Mouse (Mus musculus): ENCODE results near the gene Mpzl3.

The Mpzl3 gene

DNA sequence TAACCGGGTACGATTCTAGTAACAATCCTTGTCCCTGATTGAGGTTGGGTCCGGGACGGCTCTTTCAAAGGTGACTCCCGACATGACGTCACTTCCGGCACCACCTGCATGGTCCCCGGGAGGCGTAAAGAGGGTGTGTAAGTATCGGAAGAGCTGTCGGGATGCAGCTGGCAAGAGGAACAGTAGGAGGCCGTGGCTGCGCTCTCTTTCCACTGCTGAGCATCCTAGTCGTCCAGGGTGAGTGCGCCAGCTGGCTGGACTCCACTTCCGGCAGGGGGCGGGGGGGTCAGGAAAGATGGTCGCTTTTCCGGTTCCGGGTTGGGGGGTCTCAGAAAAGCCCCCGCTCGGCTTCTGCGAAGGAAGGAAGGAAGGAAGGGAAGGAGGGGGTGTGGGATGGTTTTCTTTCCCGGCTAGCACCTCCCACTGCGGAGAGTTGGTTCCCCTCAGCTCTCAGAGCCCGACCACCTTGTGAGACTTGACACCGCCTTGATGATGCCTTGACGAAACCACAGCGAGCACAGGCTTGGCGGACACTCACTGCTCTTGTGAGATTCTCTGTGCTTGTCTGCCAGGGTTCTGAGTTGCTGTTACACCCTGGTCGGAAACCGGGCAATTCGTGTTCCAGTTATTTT is at the start of gene Mpzl3:
Mpzl3 (plus strand) TSS at position 105 of the 632 bp plus-strand sequence.
- under 1% methylated on average over 33 of the region's 33 CpGs for WGBS

DNA sequence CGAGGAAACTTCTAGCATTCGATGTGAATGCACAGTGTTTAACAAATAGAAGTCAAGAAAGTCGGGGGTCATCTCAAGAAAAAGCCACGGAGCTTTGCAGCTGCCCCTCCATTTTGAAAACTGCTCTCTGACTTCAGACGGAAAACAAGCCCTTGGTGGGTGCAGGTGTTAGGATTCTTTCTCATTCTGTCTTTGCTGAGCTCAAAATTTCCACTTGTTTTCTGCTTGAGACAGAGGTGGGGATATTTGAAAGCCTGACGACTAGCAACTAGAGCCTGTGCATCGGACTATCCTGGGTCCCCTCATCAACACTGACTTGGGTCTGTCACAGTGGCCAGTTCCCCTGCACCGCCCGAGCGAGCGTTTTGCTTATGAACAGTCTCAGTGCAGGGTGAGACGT is 47.6 kb upstream of the Mpzl3 start:
- 78% methylated on average over 12 of the region's 12 CpGs for WGBS

DNA sequence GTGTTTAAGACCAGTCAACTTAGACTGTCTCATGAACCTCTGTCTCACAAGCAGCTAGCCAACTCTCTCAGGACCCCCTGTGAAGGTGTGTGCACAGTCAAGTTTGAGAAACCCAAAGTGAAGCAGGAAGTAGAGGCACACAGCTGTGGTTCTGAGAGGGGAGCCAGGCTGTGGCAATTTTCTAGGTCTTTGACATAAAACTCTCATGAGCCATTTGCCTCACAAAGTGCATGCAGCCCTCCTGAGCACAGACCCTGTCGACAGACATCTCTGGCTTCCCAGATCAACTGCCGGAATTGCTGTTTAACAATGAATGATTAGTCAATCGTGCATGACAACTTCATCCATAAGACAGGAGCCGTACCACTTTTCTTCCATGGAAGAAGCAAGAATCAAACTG is 46.6 kb upstream of the Mpzl3 start:
- 81% methylated on average over 4 of the region's 4 CpGs for WGBS

DNA sequence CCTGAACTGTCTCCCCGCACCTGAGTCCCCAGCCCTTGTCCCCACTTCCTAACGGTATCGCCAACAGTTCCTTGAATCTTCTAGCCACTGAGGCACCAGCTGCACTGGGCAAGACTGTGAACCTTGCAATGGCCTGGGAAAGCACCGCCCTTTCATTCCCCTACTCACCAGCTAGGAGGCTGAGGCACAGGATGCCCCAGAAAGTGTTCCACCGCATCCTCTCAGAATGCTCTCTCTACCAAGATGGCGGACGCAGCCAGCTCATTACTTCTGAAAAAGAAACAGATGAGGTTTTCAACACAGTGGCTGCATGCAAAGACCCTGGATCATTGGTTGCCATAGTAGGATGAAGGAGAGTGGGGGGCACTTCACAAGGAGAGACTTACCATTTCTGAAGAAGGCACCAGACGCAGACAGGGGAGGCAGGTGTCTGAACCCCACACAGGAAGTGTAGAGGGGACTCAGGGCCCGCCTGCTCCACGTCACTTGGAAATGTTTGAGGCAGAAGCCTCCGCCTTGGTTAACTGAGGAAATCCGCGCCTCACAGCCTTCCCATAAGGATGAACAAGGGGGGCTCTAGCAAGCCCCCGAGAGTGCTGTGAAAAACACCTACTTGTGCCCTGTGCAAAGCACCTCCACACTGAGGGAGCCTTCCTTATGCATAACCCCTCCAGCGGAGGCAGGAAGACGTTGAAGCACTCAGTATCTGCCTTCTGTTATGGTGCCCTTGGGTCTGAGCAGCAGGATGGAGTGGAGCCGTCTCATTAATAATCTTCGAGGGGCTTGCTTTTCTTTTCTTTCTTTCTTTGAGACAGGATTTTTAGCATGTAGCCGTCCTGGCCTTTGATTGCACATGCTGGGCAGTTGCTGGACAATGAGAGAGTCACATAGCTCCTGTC is 45.6 kb upstream of the Mpzl3 start, which contains the start of gene Cd3e:
Cd3e (minus strand) TSS at position 448 of the 899 bp plus-strand sequence.
- 87% methylated on average over 19 of the region's 19 CpGs for WGBS

DNA sequence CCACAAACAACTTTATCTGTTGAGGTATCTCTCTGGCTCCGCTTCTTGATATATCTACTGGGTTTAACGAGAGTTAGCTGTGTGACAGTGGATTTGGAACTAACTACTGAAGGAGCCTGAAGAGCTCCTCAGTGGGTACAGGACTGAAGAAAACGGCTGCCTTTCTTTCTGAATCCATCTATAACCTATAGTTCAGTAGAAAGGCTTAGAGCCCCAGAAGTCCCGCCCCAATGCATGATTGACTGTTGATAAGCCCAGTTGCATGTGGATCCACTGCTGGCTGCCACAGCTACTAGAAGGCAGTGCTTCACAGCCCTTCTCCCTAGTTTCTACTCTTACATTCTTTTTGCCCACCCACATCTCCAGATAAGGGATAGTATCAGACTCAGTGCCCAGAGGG is 44.5 kb upstream of the Mpzl3 start:
- WGBS, result 68% methylated on average over 4 of the region's 4 CpGs

DNA sequence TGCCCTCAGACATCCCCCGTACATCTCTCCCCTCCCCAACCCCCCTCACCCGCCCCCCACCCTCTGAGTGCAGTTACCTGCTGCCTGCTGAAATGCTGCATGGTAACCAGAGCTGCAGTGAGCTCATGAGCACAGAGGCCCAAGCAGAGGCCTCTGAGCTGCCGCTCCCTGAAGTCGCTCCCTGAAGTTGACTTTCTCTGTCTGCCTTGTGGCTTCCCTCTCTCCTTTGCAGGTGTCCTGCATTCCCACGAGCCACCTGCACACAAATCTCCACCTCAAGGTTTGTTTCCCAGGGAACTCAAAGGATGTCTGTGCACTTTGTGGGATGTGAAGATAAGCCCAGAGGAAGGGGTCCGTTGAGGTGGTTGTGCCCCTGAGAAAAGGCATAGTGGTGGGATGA is 43.7 kb upstream of the Mpzl3 start:
- 56% methylated on average over 6 of the region's 6 CpGs for WGBS

DNA sequence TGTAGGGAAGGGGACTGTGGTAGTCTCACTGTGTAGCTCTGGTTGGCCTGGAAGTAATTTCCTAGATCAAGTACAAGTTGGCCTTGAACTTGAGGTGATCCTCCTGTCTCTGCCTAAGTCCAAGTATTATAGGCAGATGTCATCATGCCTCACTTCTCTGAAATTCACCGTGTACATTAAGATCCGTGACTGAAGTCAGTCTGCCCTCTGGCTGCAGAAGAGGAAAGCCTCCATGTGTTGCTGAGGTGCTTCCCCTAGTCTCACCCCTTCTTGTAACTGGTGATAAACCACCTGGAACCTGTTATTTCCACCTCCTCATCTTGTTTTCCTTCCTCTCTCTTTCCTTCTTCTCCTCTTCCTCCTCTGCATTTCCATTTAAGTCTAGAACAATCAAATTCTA is 40.1 kb upstream of the Mpzl3 start:
- 36% methylated on average over 2 of the region's 2 CpGs for WGBS

DNA sequence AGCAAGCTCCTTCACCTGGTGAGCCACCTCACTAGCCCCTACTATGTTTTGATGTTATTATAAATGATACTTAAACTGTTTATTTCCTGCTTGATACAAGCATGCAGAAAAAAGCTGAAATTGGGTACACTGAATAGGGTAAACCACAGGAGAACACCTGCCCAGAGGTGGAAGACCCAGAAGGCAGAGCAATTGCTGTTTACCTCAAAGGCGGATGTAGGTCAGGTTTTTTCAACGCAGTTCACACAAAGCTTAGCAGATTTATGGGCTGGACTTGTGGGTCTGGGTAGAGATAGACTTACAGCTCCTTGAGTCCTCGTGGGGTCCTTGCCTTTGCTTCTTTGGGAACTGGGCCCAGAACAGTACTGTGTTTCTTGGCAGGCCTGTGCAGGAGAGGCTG is 39.1 kb upstream of the Mpzl3 start:
- 76% methylated on average over 3 of the region's 3 CpGs for WGBS

DNA sequence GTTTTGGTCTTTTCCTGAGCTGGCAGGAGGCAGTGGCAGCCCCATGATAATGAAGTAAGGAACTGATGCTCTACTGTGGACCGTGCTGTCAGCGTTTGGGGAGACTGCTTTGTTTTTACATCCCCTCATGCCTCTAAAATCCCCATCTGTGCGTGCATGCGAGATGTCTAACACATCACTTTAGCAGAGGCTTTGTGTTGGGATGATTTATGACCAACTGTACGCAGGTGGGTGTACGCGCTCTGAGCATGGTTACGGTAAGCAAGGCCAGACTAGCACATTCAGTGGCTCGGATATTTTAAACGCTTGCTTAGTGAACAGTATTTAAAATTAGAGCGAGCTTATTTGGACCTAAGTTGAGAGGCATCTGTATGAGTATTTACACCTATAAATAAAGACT is 37.0 kb upstream of the Mpzl3 start:
- WGBS, result 48% methylated on average over 11 of the region's 11 CpGs

DNA sequence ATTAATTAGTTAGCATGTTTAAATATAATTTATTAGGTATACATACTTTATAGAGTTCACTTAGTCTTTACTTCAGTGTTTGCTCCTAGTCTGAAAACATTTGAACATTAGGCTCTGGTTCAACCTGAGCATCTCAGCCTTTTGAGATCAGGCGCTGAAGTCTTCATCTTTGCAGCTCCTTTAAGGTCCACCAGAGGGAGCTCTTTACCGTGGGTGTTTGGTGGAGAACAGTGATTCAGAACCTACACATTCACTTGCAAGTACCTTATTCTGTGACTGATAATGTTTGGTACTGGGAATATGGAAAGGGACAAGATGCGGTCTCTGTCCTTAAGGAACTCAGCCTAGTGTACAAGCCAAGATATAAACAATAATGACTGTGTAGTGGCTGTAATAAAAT is 32.2 kb upstream of the Mpzl3 start:
- 15% methylated on average over 3 of the region's 3 CpGs for WGBS

DNA sequence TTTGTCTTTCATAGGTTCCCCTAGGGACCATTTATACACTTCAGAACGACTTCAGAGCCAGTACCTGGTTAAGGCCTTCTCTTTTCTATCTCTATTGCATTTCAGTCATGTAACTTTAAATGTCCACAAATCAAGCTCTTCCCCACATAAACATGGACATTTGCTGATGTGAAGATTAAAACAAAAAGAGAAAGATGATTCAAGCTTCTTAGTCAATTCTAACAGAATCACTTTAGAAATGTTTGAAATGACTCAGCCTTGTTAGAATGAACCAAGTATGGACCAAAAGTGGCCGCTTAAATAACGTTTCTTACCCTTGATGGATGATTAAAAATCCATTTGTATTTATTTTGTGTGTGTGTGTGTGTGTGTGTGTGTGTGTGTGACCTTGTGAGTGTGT is 31.3 kb upstream of the Mpzl3 start:
- WGBS, result 62% methylated on average over 3 of the region's 3 CpGs

DNA sequence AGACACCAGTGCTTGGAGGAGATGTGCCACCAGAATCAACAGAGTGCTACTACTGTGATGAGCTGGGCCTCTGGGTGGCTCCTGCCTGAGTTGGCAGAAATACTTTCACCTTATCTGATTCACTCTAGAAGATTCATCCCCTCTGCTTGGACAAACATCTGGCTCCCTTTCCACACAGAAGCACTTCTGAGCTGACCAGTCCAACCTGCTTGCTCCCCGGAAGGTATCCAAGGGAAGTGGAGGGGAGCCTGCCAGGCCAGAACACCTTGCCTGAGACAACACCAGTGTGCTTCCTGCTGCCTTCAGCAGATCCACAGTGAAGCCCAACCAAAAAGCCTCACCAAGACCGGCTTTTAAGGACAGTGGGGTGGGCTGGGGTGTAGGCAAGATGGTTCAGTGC is 30.8 kb upstream of the Mpzl3 start:
- WGBS, result 84% methylated on average over 2 of the region's 2 CpGs

DNA sequence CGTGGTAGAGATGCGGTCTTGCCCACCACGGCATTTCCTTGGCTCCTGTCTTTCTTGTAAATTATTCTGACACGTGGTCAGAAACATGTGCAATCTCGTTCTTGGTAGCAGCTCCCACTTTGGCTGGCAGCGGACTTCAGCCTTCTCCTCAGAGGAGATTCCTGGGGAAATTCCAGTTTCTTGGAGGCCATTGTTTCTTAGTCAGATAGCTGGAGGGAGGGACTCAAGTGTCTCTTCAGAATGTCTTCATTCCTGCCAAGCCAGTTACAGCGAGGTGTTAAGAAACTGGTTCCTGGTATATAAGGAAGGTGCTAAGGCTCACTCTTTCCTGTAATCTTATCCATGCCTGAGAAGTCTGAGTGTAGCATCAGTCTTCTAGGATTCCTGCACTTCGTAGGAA is 27.6 kb upstream of the Mpzl3 start:
- 48% methylated on average over 8 of the region's 8 CpGs for WGBS

DNA sequence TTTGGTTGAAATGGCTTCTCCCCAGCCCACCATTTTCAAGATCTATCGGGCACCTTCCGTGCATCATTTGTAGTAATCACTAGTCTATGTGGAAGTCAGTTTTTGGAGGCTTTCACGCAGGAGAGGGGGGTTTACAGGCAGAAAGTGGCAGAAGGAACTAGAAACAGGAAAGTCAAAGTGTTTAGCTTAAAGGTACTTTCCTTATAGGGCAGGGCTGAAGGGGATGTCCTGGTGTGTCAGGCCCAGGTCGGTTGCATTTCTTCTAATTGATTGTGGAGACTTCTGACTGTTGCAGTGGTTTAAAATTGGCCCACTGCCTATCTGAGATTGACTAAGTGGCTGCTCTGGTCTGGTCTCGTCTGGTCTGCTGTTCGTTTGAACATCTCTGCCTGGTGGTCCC is 24.6 kb upstream of the Mpzl3 start:
- WGBS, result 79% methylated on average over 6 of the region's 6 CpGs

DNA sequence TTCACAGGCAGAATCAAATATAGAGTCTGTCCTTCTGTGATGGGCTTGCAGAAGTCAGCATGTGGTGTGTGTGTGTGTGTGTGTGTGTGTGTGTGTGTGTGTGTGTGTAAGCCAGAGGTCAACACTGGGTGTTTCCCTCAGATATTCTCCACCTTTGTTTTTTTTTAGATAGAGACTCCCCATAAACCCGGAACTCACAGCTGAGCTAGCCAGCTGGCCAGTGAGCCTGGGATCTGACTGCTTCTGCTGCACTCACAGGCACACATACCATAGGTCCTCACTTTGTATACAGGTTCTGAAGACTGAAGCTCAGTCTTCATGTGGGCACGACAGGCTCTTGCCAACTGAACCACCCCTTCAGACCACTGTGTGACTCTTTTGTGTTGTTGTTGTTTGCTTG is 22.7 kb upstream of the Mpzl3 start:
- WGBS, result 45% methylated on average over 2 of the region's 2 CpGs

DNA sequence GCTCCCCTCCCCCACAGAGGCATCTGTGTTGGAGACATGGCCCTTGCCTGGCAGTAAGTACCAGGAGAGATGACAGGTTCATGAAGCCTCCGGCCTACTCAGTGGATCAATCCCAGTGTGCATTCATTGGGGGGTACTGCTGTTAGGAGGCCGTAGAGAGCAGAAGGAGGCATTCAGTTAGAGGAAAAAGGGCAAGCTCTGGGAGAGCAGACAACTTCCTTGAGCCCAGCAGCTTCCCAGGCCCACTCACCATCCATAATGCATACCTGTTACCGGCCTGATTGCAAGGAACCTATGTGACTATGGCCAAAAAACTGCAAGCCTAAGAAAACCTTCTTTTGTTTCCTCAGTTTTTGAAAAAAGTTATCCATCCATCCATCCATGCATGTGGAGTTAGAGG is 20.5 kb upstream of the Mpzl3 start:
- 90% methylated on average over 3 of the region's 3 CpGs for whole genome bisulfite sequencing

DNA sequence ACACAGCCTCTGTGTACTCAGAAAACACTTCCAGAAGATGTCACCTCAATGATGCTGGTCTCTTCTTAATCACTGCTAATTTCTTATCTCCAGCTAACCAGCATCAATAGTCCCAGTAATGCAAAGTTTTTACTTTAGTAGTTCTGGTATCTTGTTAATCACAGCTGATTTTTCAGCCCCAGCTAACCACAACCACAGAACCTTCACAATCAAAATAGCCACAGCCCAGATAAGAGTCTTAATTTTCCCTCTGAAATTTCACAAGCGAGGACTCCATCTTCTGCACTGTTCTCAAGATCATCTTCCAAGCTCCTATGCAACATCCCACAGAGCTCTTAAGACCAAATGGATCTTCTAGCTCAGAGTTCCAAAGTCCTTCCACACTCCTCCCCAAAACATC is 17.2 kb upstream of the Mpzl3 start:
- 81% methylated on average over 1 of the region's 1 CpGs for WGBS

DNA sequence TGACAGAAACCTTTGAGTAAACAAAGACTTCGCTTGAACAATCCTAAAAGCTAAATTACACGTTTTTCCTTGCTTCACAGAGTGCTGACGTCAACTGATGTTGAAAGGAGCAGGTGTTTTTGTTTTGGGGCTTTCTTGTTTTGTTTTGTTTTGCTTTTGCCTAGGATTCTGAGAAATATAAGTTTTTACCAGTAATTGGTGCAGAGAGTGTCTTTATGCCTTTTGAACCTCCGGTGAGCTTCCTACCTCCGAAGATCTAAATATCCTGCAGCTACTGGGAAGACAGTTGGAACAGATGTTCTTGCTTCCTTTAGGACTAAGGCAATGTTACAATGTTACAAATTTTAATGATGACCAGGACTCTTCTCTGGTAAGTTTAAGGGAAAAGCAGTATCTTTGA is 15.5 kb upstream of the Mpzl3 start, which contains the start of gene Mpzl2:
Mpzl2 (plus strand) TSS at position 301 of the 400 bp plus-strand sequence.
- 64% methylated on average over 5 of the region's 5 CpGs for WGBS

DNA sequence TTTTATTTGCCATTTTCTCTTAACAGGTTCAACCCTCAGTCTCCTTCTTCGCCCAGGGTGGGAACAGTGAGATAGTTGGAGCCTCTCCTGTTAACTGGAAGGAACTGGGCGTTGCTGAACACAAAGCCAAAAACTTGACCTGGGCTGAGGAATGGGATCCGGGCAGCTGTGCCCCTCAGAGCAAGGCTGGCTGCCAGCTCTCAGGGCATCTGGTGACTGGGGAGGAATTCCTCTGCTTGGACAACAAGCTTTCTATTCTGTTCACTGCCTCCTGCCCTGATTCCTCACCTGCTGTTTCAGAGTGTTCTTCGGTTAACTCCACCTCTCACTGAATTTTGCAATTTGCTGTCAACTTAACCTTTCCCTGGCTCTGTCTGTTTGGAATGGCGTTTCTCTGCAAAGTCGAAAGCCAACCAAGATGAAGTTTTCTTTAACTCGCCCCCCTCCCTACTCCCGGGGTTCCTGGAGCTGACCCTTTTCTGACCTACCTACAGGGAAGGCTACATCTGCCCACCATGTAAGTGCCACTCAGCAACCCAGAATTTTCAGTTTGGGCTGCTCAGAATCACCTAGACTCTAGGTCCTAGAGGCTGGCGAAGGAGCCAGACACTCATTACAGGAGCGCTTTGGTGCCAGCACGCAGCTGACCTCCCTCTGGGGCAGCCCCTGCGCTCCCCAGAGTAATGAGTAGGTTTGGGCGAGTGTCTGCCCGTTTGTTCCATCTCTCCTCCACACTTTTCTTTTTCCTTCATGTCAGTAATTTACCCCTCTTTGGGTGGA is 14.7 kb upstream of the Mpzl3 start:
- 17% methylated on average over 14 of the region's 14 CpGs for WGBS

DNA sequence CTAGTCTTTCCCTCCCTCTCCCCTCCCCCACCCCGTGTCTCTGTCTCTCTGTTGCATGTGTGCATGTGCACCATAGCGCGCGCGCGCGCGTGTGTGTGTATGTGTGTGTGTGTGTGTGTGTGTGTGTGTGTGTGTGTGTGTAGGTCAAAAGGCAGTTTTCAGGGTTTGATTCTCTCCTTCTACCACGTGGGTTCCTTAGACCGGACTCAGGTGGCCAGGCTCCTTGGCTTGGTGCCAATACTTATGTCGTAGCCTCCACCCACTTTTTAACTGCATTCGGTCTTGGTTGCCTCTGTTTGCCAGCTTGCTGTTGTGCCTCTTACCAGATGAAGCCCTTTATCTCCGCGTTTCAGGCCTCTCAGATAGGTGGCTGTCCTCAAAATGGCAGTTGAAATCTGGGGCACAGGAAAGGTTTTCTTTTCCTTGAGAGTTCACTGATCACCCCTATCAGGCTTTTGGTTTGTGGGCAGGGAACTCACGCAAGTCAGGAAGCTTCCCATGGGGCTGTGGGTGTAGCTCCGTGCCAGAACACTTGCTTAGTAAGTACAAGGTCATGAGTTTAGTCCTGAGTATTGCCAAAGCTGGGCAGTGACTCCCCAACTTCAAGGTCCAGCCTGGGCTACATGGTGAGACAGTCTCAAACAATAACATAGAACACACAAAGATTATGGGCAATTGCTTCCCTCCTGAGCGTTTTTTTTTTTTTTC is 13.7 kb upstream of the Mpzl3 start:
- 36% methylated on average over 17 of the region's 17 CpGs for WGBS

DNA sequence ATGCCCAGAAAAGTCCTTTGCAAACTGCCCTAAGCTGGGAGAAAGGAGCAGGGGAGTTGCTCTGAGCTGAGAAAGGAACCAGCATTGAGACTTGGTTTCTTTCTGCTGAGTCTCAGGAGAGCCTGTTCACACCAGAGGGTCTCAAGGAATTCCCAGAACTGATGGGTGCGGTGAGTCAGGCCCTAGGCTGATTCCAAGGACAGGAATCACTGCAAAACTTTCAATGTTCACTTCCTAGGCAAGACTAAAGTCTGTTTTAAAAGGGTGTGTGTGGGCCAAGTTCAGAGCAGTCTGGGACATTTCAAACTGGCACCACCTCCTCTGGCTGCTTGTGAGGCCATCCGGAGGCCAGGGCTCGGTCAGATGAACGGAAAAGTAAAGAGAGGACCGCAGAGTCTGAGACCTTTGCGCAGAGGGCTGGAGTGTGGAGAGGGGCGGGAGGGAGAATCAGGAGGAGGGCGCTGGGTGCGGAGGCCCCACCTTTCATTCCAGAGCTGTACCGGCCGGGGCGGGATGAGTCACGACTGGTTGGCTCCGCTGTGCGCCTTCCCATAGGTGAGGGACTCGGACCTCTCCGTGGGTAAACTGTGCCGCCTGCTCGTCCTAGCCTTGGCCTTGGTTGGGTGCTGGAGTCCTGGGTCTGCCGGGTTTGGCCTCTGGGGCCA is 12.8 kb upstream of the Mpzl3 start:
- WGBS, result 10% methylated on average over 20 of the region's 20 CpGs
